Mouse (Mus musculus): ENCODE measurements around the gene Plac1.
A peak's percentile ranks its signal among the peaks of the same experiment; 100 is the strongest.

Plac1 gene

DNA sequence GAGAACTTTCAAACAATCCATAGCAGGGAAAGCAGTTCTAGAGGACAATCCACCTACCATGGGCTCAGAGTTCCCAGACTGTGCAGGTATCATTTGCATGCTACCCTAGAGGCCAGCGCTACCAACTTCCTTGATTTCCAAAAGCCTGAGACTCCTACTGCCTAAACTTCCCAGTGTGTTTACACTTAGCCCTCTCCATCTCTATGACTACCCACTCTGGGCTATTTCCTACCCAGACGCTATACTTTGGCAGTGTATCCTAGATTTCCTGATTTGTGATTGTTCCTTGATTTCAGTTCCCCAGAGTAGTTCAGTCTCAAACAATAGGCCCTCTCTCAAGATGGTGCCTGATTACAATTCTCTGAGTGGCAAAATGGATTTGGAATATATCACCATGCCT, 132.8 kb downstream of the Plac1 start:
- no peak for DNase-seq (ENCODE audit: low spot score)

DNA sequence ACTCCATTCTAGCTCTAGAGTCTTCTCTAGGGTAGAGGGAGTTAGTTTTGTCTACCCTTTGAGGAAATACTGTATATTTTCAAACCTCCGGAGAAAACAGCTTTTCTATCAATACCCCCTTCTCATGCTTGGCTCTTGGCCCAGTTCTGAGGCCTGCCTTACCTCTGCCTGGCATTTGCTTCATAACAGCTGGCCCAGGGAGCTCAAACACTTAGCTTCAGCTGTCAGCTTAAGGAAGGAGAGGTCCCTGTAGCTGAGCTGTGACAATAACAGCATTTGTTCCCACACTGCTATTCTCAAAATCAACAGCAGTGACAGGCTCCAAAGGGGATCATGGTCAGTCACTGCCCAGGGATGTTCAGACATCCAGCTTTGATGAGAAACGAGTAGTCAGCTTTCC, 138.7 kb downstream of the Plac1 start:
- DNase-seq (ENCODE audit: low spot score): no peak

DNA sequence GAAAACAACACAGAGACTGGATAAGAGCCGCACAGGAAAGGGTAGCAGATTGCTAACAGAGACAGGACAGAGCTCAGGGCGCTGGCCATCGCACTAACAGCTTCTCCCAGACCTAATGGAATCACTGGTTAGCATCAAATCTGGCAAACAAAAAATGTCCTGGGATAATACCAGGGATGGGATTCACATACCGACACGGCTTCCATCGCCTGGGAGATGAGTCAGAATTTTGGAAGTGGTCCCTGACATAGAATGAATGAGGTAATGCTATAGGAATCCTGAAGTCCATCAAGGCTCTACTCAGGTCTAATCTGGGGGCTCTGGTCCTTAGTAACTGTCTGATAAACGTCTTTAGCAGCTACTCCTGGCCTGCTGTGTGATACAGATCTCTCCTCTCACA, 140.0 kb downstream of the Plac1 start:
- DNase-seq (ENCODE audit: low spot score): no peak

GRCm38 (mm10) chrX:53099266-53099665, 140.6 kb downstream of the Plac1 start:
- DNase-seq (ENCODE audit: low spot score): no peak

DNA sequence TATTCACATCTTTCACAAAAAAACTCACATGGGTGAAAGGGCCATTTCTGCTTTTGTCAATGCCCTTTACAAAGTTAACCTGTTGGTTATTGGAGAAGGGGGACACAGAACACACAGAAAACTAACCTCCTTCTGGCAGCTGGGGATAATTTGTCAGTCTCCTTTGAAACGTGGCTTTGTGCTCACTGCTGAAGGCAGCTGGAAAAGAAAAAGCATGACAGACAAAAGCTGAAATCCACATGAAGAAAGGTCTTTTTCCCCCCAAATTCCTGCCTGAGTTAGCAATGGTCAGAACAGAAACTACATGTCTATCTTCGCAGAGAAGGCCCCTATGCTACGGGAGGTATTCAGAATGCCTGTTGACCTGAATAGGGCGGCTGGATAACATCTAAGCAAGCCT, 141.6 kb downstream of the Plac1 start:
- DNase-seq (ENCODE audit: low spot score): no peak

- DNase-seq (ENCODE audit: low spot score): no peak
Observed at GRCm38 (mm10) chrX:53097786-53098185, 142.1 kb downstream of the Plac1 start.

GRCm38 (mm10) chrX:53093381-53093780, 146.5 kb downstream of the Plac1 start:
- DNase-seq (ENCODE audit: low spot score): no peak

- no peak for DNase-seq (ENCODE audit: low spot score)
Observed at GRCm38 (mm10) chrX:53088663-53089292, 151.1 kb downstream of the Plac1 start.

DNA sequence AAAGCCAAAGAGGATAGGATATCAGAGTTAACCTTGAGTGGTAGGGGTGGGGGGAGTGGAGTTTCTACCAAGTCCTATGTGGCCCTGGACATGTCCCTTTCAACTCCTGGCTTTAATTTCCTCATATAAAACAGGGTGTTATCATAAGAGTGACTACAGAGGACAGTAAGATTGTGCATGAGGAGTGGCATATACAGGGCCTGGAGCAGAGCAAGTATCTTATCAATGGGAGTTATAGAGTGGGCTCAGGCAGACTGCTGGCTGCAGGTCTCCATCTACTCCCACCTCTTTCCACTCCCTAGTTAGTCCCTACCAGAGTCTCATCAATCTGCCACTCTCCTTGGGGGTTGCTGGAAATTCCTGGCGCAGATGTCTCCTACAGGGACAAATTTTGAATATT, 152.7 kb downstream of the Plac1 start:
- DNase-seq (ENCODE audit: low spot score): no peak

DNA sequence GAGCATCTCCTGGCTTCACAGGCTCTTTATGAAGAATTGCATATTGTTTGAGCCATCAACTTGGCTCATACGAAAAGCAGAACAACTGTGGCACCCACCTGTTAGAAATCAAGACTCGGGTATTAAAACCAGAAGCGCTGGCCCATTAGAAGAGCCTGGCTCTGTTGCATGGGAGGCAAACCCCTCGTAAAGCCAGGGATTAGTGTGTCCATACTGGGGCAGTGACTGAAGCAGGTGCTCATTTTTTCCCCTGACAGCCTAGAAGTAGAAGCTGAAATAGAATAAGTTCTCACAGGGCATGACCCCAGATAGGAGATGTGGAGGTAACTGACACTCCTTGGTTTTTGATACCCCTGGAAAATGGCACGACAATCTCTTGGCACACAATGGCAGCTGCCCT, 154.4 kb downstream of the Plac1 start:
- no peak for DNase-seq (ENCODE audit: low spot score)

DNA sequence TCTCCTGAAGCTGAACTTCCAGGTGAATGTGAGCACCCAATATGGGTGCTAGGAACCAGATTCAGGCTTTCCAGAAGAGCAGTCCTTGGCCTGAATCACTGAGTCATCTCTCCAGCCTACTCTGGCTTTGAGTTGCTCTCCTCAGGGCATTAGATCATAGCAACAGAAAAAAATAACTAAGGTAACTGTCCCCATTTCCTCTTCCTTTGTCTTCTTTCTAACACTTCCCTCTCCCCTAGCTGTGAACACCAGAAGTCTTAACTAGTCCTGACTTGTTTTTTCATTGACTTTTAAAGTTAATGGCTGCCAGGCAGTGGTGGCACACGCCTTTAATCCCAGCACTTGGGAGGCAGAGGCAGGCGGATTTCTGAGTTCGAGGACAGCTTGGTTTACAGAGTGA, 175.5 kb downstream of the Plac1 start:
- no peak for DNase-seq (ENCODE audit: low spot score)

DNA sequence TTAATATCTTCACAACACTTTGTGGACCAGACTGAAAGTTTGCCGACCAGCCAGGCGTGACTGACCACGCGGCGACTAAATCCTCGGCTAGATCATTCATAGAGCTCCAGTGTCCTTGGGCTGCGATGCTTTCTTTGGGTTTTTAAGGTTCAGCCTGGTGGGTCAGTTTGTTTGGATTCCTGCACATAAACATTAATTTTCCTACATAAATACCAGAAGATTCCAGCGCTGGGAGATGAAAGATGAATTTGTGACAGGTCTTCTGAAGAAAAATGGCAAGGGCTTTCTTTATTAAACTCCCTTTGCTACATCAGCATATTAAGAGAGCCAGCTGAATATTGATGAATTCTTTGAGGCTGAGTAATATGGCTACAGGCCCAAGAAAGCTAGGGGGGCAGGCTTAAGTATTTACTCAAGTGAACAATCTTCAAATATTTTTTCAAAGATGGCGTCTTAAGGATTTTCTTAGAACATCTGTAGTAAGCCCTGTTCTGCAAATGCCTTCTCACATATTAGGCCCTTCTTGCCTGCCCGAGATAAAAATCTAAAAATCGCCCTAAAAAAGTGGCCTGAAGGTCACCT, 180.4 kb downstream of the Plac1 start:
- no peak for DNase-seq (ENCODE audit: low spot score)

DNA sequence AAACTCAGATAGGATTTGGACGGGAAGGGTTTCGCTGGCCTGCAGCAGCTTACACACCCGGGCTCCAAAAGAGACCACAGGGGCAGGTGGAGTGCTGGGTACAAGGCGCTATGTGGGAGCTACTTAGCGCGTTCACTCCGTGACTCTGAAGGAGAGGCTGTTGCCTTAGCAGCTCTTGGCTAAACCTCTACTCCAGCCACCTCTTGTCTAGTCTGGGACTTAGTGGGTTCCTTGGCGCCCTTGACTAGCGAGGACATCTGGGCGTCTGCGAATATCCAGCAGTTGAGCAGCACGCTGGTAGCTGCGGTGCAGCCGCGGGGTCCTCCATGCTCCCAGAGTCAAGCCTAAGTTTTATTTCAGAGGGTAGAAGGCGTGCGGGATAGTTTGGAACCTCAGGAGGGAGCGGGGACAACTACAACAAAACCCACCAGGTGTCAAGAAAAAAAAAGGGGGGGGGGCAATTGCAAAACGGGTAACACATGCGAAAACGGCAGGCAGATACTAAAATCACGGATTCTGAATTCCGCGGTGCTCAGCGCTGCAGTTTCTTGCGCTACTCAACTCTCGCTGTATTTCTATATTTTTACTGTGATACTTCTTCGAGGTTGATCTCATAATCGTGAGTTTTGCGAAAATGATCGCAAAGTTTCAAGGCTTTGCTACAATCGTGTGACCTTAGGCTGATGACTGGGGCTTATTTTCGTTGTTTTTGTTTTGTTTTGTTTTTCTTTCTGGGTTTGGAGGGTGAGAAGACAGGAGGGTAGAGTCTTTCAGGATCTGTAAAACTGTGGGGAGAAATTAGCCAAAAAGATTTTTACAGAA, 181.2 kb downstream of the Plac1 start:
- no peak for DNase-seq (ENCODE audit: low spot score)

- no peak for DNase-seq (ENCODE audit: low spot score)
Observed at GRCm38 (mm10) chrX:53057760-53058090, 182.2 kb downstream of the Plac1 start.

GRCm38 (mm10) chrX:53057054-53057759, 182.7 kb downstream of the Plac1 start:
- DNase-seq (ENCODE audit: low spot score): peak; percentile 68

- DNase-seq (ENCODE audit: low spot score): no peak
Observed at GRCm38 (mm10) chrX:53056627-53057026, 183.3 kb downstream of the Plac1 start.

GRCm38 (mm10) chrX:53055771-53056170, 184.1 kb downstream of the Plac1 start:
- no peak for DNase-seq (ENCODE audit: low spot score)

GRCm38 (mm10) chrX:53053885-53054284, 186.0 kb downstream of the Plac1 start:
- no peak for DNase-seq (ENCODE audit: low spot score)

GRCm38 (mm10) chrX:53052652-53053500, 187.0 kb downstream of the Plac1 start:
- DNase-seq (ENCODE audit: low spot score): peak; percentile 39

- no peak for DNase-seq (ENCODE audit: low spot score)
Observed at GRCm38 (mm10) chrX:53050353-53050752, 189.6 kb downstream of the Plac1 start.

DNA sequence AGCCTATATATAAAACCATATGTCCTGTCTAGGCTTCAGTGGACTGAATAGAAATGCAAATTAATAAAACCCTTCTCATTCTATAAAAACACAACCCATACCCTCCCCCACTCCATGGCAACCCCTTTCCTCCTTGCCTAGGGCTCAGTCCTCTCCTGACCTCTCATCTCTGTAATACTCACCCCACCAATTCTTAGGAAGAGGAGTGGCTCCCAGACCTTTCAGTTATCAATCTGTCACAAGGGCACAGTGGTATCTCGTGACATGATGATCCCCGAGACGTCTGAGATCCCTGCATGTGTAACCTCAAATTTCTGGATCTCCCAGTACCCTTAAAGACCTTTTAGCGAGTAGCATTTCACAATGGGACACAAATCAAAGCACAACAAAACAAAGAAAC, 190.7 kb downstream of the Plac1 start:
- no peak for DNase-seq (ENCODE audit: low spot score)

DNA sequence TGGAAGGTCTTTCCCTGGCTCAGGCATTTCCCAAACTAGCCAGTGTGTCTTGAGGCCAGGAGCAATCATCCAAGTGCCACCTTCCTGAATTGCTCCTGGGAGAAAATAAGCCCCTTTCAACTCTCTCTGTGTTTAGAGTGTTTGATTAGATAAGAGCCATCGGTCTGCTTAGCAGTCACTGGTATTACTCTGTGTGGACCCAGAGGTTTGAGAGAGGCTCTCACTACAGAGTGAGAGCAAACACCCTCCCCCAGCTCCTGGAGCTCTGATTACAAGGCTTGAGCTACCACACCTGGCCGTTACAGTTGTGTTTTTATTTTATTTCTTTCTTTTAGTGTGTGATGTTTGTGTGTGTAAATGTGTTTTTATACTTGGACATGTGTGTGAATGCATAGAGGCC, 193.0 kb downstream of the Plac1 start:
- no peak for DNase-seq (ENCODE audit: low spot score)
